Mouse (Mus musculus): ENCODE data around the gene Dmxl2. TPM values are rescaled to one million over a fixed set of nuclear protein-coding genes. Genes with fewer than 3 reads are reported as not detected.

The Dmxl2 gene
- polyA plus RNA-seq, 1 experiment from 2014 or later, result 3.3 TPM

DNA sequence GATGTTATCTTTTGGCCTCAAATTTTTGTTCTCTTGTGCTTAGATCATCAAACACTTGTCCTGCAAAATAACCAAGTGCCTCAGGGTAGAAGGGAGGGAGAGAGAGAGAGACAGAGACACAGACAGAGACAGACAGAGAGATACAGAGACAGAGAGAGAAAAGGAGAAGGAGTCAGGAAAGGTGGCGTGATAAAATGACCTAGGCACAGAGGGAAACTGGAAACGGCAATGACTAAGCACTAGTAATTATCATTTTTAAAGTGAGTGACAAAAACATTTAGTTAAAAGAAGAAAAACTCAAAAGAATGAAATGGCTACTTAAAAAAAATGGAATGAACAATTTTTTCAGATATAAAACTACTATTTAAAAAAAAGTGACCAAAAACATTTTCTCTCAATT, 11.8 kb downstream of the Dmxl2 start:
- Histone ChIP-seq H3K27me3 (ENCODE audit: insufficient read depth, low read length) (no peaks in the 10 kb centered on the region), H3K27ac (ENCODE audit: low read depth) (no peak overlapping the region), H3K36me3 (replicated peaks; ENCODE audit: insufficient read depth, low read length) (no peaks in the 10 kb centered on the region), H3K9me3 (ENCODE audit: low read length) (no peaks in the 10 kb centered on the region), H3K4me1 (ENCODE audit: insufficient read depth) (no peaks in the 10 kb centered on the region), H3K4me3 (ENCODE audit: low read depth, low read length) (no peak overlapping the region), H3K4me2 (ENCODE audit: low read depth, low read length) (no peak overlapping the region), H3K9ac (replicated peaks) (no peak overlapping the region)
- WGBS (ENCODE audit: insufficient replicate concordance), result 44% methylated on average over 2 of the region's 2 CpGs
- TF ChIP-seq CTCF (IDR thresholded peaks at IDR 0.05; ENCODE audit: low read depth), result no peak
- TF ChIP-seq EP300 (IDR thresholded peaks at IDR 0.05; ENCODE audit: low read depth), result no peak
- DNase-seq (no peak), ATAC-seq (no peak)

- Histone ChIP-seq H3K27me3 (ENCODE audit: insufficient read depth, low read length) (no peaks in the 10 kb centered on the region), H3K9me3 (ENCODE audit: low read length) (no peaks in the 10 kb centered on the region), H3K9ac (replicated peaks) (no peak overlapping the region), H3K36me3 (replicated peaks; ENCODE audit: insufficient read depth, low read length) (no peaks in the 10 kb centered on the region), H3K4me1 (ENCODE audit: insufficient read depth) (0 out of 2 replicates have a peak, but pooled peaks cover 2% of the 10 kb centered on the region), H3K4me3 (ENCODE audit: low read depth, low read length) (no peak overlapping the region), H3K4me2 (ENCODE audit: low read depth, low read length) (no peak overlapping the region), H3K27ac (ENCODE audit: low read depth) (no peak overlapping the region)
- no peak for DNase-seq
- WGBS (ENCODE audit: insufficient replicate concordance), result 67% methylated on average over 2 of the region's 2 CpGs
- no peak for ATAC-seq
- TF ChIP-seq EP300 (IDR thresholded peaks at IDR 0.05; ENCODE audit: low read depth) (no peak), CTCF (IDR thresholded peaks at IDR 0.05; ENCODE audit: low read depth) (no peak)
Observed at GRCm38 (mm10) chr9:54484927-54485326, 16.5 kb downstream of the Dmxl2 start.

DNA sequence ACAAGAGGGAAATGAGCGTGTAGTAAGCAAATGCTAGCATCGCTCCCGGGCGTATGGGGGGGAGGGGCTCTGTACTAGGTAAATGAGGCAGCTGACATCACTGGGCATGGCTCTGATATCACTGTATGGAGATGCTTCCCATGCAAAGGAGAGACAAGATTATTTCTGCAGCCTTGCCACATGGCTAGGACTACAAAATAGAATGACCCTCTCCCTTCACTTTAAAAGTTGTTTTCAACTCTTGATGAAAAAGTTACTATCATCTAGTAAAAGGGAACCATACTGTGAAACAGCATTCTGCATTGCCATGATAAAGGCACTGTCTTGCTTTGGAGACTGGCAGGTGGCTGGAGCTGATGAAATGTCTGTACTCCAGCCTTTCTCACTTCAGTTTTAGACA, 18.2 kb downstream of the Dmxl2 start:
- TF ChIP-seq CTCF (IDR thresholded peaks at IDR 0.05; ENCODE audit: low read depth) (no peak), EP300 (IDR thresholded peaks at IDR 0.05; ENCODE audit: low read depth) (no peak)
- Histone ChIP-seq H3K27me3 (ENCODE audit: insufficient read depth, low read length) (no peaks in the 10 kb centered on the region), H3K4me1 (ENCODE audit: insufficient read depth) (0 out of 2 replicates have a peak, but pooled peaks cover 2% of the 10 kb centered on the region), H3K36me3 (replicated peaks; ENCODE audit: insufficient read depth, low read length) (no peaks in the 10 kb centered on the region), H3K9ac (replicated peaks) (no peak overlapping the region), H3K4me3 (ENCODE audit: low read depth, low read length) (no peak overlapping the region), H3K27ac (ENCODE audit: low read depth) (no peak overlapping the region), H3K9me3 (ENCODE audit: low read length) (no peaks in the 10 kb centered on the region), H3K4me2 (ENCODE audit: low read depth, low read length) (no peak overlapping the region)
- WGBS (ENCODE audit: insufficient replicate concordance), result 51% methylated on average over 4 of the region's 4 CpGs
- DNase-seq (no peak), ATAC-seq (peak; percentile 41)

DNA sequence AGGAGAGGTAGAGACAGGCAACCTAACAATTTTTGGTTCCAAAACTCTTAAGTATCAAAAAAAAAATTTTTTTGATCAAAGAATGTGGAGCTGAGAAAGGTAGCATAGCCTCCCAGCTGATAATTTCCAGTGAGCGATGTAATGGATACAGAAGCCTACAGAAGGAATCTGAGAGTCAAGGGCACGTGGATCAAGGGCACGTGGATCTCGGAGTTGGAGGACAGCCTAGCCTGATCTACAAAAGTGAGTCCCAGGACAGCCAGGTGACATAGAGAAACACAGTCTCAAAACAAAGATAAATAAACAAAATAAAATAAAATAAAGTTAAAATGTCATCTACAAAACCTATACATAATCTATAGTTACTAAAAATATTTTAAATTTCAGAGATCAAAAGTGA, 18.7 kb downstream of the Dmxl2 start:
- no peak overlapping the region for H3K27ac ChIP-seq (ENCODE audit: low read depth)
- H3K9ac ChIP-seq (replicated peaks), result no peak overlapping the region
- no peaks in the 10 kb centered on the region for H3K9me3 ChIP-seq (ENCODE audit: low read length)
- H3K4me1 ChIP-seq (ENCODE audit: insufficient read depth), result 0 out of 2 replicates have a peak, but pooled peaks cover 2% of the 10 kb centered on the region
- 76% methylated on average over 4 of the region's 4 CpGs for WGBS (ENCODE audit: insufficient replicate concordance)
- H3K36me3 ChIP-seq (replicated peaks; ENCODE audit: insufficient read depth, low read length), result no peaks in the 10 kb centered on the region
- no peak overlapping the region for H3K4me2 ChIP-seq (ENCODE audit: low read depth, low read length)
- H3K4me3 ChIP-seq (ENCODE audit: low read depth, low read length), result no peak overlapping the region
- ATAC-seq (no peak), DNase-seq (no peak)
- no peaks in the 10 kb centered on the region for H3K27me3 ChIP-seq (ENCODE audit: insufficient read depth, low read length)
- TF ChIP-seq CTCF (IDR thresholded peaks at IDR 0.05; ENCODE audit: low read depth) (no peak), EP300 (IDR thresholded peaks at IDR 0.05; ENCODE audit: low read depth) (no peak)

- Histone ChIP-seq H3K4me2 (ENCODE audit: low read depth, low read length) (no peak overlapping the region), H3K27ac (ENCODE audit: low read depth) (no peak overlapping the region), H3K4me1 (ENCODE audit: insufficient read depth) (0 out of 2 replicates have a peak, but pooled peaks cover 2% of the 10 kb centered on the region), H3K36me3 (replicated peaks; ENCODE audit: insufficient read depth, low read length) (peaks cover 5% of the 10 kb centered on the region; the same call in 1 of the 2 replicates), H3K9me3 (ENCODE audit: low read length) (no peaks in the 10 kb centered on the region), H3K27me3 (ENCODE audit: insufficient read depth, low read length) (no peaks in the 10 kb centered on the region), H3K4me3 (ENCODE audit: low read depth, low read length) (no peak overlapping the region), H3K9ac (replicated peaks) (no peak overlapping the region)
- no peak for ATAC-seq
- 79% methylated on average over 1 of the region's 1 CpGs for WGBS (ENCODE audit: insufficient replicate concordance)
- TF ChIP-seq CTCF (IDR thresholded peaks at IDR 0.05; ENCODE audit: low read depth) (no peak), EP300 (IDR thresholded peaks at IDR 0.05; ENCODE audit: low read depth) (no peak)
- DNase-seq, result no peak
Observed at GRCm38 (mm10) chr9:54479054-54479453, 22.4 kb downstream of the Dmxl2 start.

DNA sequence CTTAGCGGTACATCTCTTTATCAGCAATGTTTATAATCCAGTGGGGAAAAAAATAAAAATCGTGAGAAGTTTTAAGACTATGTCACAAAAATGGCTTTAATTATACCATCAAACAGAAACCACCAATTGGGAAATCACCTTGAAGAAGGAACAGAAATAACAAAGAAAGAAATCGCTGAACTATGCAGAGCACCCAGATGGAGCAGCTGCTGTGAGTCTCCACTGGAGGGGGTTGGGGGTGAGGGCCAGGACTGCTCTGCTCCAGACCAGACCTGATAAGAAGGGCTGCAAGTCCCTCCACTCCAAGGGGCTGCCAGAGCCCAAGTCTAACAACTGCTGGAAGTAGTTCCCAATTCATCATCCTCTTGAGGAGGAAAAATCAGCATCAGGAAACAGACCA, 23.3 kb downstream of the Dmxl2 start:
- no peak for TF ChIP-seq CTCF (IDR thresholded peaks at IDR 0.05; ENCODE audit: low read depth)
- no peak for TF ChIP-seq EP300 (IDR thresholded peaks at IDR 0.05; ENCODE audit: low read depth)
- ATAC-seq, result no peak
- DNase-seq, result no peak

DNA sequence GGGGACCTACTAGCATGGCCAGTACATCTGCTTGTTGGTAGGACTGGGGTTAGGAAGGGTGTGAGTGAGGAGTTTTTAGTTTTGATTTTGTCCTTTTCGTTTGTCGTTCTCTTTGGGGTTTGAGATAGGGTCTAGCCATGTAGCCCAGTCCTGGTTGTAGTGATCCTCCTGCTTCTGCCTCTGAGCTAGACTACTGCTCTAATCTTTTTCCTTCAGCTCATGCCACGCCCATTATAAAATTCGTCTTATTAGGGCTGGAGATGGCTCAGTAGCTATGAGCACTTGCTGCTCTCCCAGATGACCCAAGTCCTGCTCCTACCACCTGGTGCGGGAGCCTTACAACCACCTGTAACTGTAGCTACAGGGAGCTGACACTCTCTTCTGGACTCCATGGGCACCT, 26.9 kb downstream of the Dmxl2 start:
- no peak overlapping the region for H3K4me3 ChIP-seq (ENCODE audit: low read depth, low read length)
- H3K9ac ChIP-seq (replicated peaks), result no peak overlapping the region
- H3K4me1 ChIP-seq (ENCODE audit: insufficient read depth), result no peaks in the 10 kb centered on the region
- peaks cover 5% of the 10 kb centered on the region; the same call in 1 of the 2 replicates for H3K36me3 ChIP-seq (replicated peaks; ENCODE audit: insufficient read depth, low read length)
- no peak for DNase-seq
- TF ChIP-seq EP300 (IDR thresholded peaks at IDR 0.05; ENCODE audit: low read depth) (no peak), CTCF (IDR thresholded peaks at IDR 0.05; ENCODE audit: low read depth) (no peak)
- H3K4me2 ChIP-seq (ENCODE audit: low read depth, low read length), result no peak overlapping the region
- no peaks in the 10 kb centered on the region for H3K27me3 ChIP-seq (ENCODE audit: insufficient read depth, low read length)
- 64% methylated on average over 5 of the region's 5 CpGs for WGBS (ENCODE audit: insufficient replicate concordance)
- H3K9me3 ChIP-seq (ENCODE audit: low read length), result no peaks in the 10 kb centered on the region
- ATAC-seq, result no peak
- no peak overlapping the region for H3K27ac ChIP-seq (ENCODE audit: low read depth)

More for the DNA sequence above, 23.3 kb downstream of the Dmxl2 start:
- Histone ChIP-seq H3K9ac (replicated peaks) (no peak overlapping the region), H3K4me1 (ENCODE audit: insufficient read depth) (0 out of 2 replicates have a peak, but pooled peaks cover under 1% of the 10 kb centered on the region), H3K27me3 (ENCODE audit: insufficient read depth, low read length) (no peaks in the 10 kb centered on the region), H3K4me3 (ENCODE audit: low read depth, low read length) (no peak overlapping the region), H3K4me2 (ENCODE audit: low read depth, low read length) (no peak overlapping the region), H3K9me3 (ENCODE audit: low read length) (no peaks in the 10 kb centered on the region), H3K36me3 (replicated peaks; ENCODE audit: insufficient read depth, low read length) (peaks cover 5% of the 10 kb centered on the region; the same call in 1 of the 2 replicates), H3K27ac (ENCODE audit: low read depth) (no peak overlapping the region)
- 53% methylated on average over 3 of the region's 3 CpGs for WGBS (ENCODE audit: insufficient replicate concordance)
